Mouse (Mus musculus) CD4-positive, CD25-positive, alpha-beta regulatory T cell, adult 4 months (primary cell): ENCODE results near the gene Rpl23a. TPM values are rescaled to one million over a fixed set of nuclear protein-coding genes. Genes with fewer than 3 reads are reported as not detected.
"Not testable (repeated sequence)": the region's sequence is repeated elsewhere in the genome, so short reads cannot be mapped to it uniquely, and the experiment has no call there.

ENCODE experiments used
- ATAC-seq: one replicate; pipeline ENCODE4 v1.8.0; 2017
- polyA plus RNA-seq, 2 experiments: library from polyadenylated mRNA; unstranded; fragments of 100-300 nt; shearing (Covaris generic); gene quantifications; one replicate each; pipeline ENCODE4 v1.2.1; 2017

The Rpl23a gene
- polyA plus RNA-seq, 2 experiments from 2014 or later, result 3,408 to 3,991 TPM

- no peak for ATAC-seq
Measured at GRCm38 (mm10) chr11:78143520-78143919, 39.9 kb downstream of the Rpl23a start.

GRCm38 (mm10) chr11:78140665-78141064, 42.7 kb downstream of the Rpl23a start:
- ATAC-seq, result no peak

GRCm38 (mm10) chr11:78138023-78138422, 45.4 kb downstream of the Rpl23a start:
- no peak for ATAC-seq

GRCm38 (mm10) chr11:78137584-78137983, 45.8 kb downstream of the Rpl23a start:
- ATAC-seq, result no peak

GRCm38 (mm10) chr11:78136132-78136531, 47.3 kb downstream of the Rpl23a start:
- no peak for ATAC-seq

GRCm38 (mm10) chr11:78135314-78135713, 48.1 kb downstream of the Rpl23a start:
- not testable (repeated sequence) for ATAC-seq

- ATAC-seq, result no peak
Measured at GRCm38 (mm10) chr11:78134344-78134743, 49.0 kb downstream of the Rpl23a start.

- no peak for ATAC-seq
Measured at GRCm38 (mm10) chr11:78133915-78134314, 49.5 kb downstream of the Rpl23a start.

Other genes starting within 250 kb of the Rpl23a start
- gene Phf12, start 200.8 kb downstream of the Rpl23a start, polyA plus RNA-seq, result 10 to 100 TPM; 28.5 to 31.9 TPM
- 1 to 10 TPM; 1.0 to 2.5 TPM for gene Dhrs13, start 151.3 kb downstream of the Rpl23a start, polyA plus RNA-seq
- gene Flot2, start 145.7 kb downstream of the Rpl23a start, polyA plus RNA-seq, result 10 to 100 TPM; 20.2 to 26.1 TPM
- 10 to 100 TPM; 39.9 to 61.8 TPM for gene Eral1, start 103.2 kb downstream of the Rpl23a start, polyA plus RNA-seq
- 10 to 100 TPM; 11.0 to 14.9 TPM for gene Fam222b, start 88.9 kb downstream of the Rpl23a start, polyA plus RNA-seq
- gene Traf4, start 18.0 kb downstream of the Rpl23a start, polyA plus RNA-seq, result 1 to 10 TPM; 3.3 to 6.7 TPM
- 10 to 100 TPM; 10.4 to 12.2 TPM for gene Nek8, start 6.9 kb downstream of the Rpl23a start, polyA plus RNA-seq
- 1 to 10 TPM; 2.9 to 3.6 TPM for gene Tlcd1, start 6.9 kb downstream of the Rpl23a start, polyA plus RNA-seq
- not detected for gene Rab34, start 4.8 kb upstream of the Rpl23a start, polyA plus RNA-seq
- 1 to 10 TPM; 2.2 to 6.0 TPM for gene Proca1, start 9.8 kb upstream of the Rpl23a start, polyA plus RNA-seq
- gene Sdf2, start 62.2 kb upstream of the Rpl23a start, polyA plus RNA-seq, result 100 to 1,000 TPM in 1 of 2 experiments, 10 to 100 TPM in 1; 95.5 to 102 TPM
- gene Supt6, start 62.4 kb upstream of the Rpl23a start, polyA plus RNA-seq, result 10 to 100 TPM; 18.2 to 32.4 TPM
- gene 2610507B11Rik, start 78.2 kb upstream of the Rpl23a start, polyA plus RNA-seq, result 10 to 100 TPM; 34.2 to 48.1 TPM
- under 1 TPM in 1 of 2 experiments, not detected in 1; 0.63 TPM for gene BC030499, start 107.3 kb upstream of the Rpl23a start, polyA plus RNA-seq
- gene Spag5, start 117.9 kb upstream of the Rpl23a start, polyA plus RNA-seq, result 1 to 10 TPM; 2.8 to 4.3 TPM
- gene Aldoc, start 139.4 kb upstream of the Rpl23a start, polyA plus RNA-seq, result 10 to 100 TPM; 10.9 to 14.9 TPM
- gene Pigs, start 144.8 kb upstream of the Rpl23a start, polyA plus RNA-seq, result 100 to 1,000 TPM in 1 of 2 experiments, 10 to 100 TPM in 1; 64.1 to 119 TPM
- 10 to 100 TPM; 11.6 to 13.1 TPM for gene Unc119, start 159.9 kb upstream of the Rpl23a start, polyA plus RNA-seq
- under 1 TPM in 1 of 2 experiments, not detected in 1; 0.09 TPM for gene Foxn1, start 203.0 kb upstream of the Rpl23a start, polyA plus RNA-seq
- gene Slc13a2, start 238.6 kb upstream of the Rpl23a start, polyA plus RNA-seq, result not detected